Mouse (Mus musculus) adrenal gland, postnatal 4 days (tissue): Measurements from ENCODE around the gene Dyrk1a. TPM values are rescaled to one million over a fixed set of nuclear protein-coding genes. Genes with fewer than 3 reads are reported as not detected.
A peak's percentile ranks its signal among the peaks of the same experiment; 100 is the strongest.

Experiments
- DNase-seq, 2 experiments: peaks; one replicate each; pipeline ENCODE4 v3.0.0; 2021 to 2022; ENCODE audit warnings: low spot score in 2 of 2, mixed read lengths in 2 of 2
- total RNA-seq, 2 experiments: library from RNA; stranded (reverse); gene quantifications; 2 replicates each; pipeline ENCODE4 v1.2.3; 2021

Dyrk1a gene
- total RNA-seq, 2 experiments from 2014 or later: 86.3 to 92.5 TPM

DNA sequence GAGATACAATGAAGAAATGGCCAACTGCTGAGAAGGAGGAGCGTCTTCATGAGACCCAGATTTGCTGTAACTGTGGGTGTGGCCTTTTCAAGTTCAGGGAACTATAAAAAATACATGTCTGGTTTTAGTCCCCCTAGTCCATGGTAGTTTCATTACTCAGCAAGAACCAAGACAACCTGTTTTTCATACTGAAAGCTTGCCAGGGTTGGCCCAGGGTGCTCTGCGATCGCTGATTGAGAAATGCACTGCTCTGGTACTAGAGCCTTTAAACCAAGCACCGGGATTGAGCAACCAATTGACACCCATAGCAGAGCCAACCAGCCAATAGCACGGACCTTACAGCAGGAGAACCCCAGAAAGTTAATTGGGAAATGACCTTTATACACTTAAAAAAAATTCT is 13.6 kb upstream of the Dyrk1a start:
- no peak for DNase-seq

DNA sequence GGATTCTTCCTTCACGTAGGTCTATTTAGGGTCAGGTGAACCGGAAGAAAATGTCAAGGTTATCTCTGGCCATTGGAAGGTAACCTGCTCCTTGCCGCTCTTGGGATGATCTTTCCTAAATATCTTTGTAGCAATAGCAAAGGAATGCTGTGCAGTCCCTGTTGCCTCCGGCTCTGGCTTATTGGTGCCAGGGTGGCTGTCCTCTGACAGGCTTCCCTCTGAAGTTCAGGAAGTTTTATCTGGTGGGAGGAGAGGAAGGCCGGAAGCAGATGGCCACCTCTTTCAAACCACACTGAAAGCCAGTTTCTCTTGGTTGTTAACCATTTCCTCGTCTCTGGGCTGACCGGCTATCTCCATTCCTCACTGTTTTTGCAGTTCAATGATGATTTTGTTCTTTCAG is 10.5 kb upstream of the Dyrk1a start:
- no peak for DNase-seq

DNA sequence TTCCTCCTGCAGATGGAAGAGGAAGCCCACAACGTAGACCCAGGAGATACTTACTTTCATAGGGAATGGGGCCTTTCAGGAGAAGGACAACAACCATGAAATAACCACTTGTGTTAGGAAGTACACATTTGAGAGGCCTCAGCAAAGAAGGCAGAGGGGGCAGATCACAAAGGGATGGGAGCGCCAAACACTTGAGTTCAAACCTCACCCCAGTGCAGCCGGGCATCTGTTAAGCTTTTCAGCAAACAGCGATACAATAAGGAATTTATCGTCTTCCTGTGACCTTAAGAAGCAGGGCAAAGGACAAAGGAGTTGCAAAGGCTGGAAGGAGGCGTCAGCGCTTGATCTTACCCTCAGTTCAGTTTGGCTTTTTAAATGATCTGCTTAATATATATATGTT is 10.0 kb upstream of the Dyrk1a start:
- no peak for DNase-seq

DNA sequence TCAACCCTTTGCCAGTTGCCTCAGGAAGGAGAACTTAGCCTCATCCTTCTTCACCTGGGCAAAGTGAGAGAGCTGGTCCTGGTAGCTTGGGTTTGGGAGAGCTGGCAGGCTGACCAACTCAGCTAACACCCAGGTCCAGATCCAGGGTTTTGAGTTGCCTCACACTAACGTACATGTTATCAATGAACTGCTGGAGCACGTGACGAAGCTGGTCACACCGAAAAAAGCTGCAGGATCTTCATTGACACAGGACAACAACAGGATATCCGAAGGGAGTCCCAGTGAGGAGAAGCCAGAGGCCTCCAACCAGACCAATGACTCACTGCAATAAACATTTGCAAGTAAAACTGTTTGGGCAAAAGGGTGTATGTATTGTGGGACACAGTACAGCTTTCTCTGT is 9.2 kb upstream of the Dyrk1a start:
- no peak for DNase-seq

GRCm38 (mm10) chr16:94566124-94566523 is 3.7 kb upstream of the Dyrk1a start:
- no peak for DNase-seq

GRCm38 (mm10) chr16:94566834-94567585 is 2.8 kb upstream of the Dyrk1a start:
- no peak for DNase-seq

GRCm38 (mm10) chr16:94567751-94568150 is 2.1 kb upstream of the Dyrk1a start:
- DNase-seq: no peak

DNA sequence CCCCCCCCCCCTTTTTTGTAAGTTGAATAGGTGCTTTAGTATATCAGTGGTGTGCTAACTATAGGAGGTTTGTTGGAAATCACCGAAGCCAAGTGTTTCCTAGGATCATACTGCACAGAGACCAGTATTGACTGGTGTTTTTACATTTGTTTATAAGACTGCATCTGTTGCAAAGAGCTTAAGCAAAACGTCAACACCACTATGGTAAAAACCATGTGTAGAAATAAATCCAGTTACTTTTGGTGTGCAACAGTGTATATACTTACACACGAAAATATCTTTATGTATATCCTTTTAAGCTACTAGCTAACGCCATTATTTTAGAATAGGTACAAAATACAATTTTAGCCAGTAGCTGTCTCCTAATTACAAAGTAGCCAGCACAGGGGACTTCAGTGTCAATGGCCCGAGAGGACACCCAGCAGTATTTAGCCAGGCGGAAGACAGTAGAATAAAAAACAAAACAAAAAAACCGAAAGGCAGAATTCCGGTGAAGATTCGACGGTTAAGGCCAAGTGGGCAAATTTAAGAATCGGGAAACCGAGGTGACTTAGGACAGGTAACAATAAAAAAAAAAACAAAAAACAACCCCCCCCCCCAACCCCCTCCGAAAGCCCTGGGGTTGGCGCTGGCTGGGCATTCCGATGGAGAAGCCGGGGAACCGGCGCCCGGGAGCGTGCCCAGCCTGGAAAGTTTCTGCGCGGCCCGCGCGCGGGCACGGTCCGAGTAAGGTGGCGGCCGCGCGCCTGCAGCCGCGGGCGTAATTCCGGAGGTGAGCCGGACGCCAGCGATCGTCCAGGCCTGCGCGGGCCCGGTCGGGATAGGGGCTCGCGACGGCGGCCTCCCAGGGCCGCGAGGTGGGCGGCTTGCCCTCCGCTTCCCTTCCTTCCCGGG is 1.2 kb upstream of the Dyrk1a start:
- DNase-seq: peak in 1 of 2 experiments; percentile 66

- peak; percentile 42 to 46 for DNase-seq
Measured at GRCm38 (mm10) chr16:94570361-94571041, 691 bp downstream of the Dyrk1a start.

- DNase-seq: no peak
Measured at GRCm38 (mm10) chr16:94571111-94571993, 1.5 kb downstream of the Dyrk1a start.

DNA sequence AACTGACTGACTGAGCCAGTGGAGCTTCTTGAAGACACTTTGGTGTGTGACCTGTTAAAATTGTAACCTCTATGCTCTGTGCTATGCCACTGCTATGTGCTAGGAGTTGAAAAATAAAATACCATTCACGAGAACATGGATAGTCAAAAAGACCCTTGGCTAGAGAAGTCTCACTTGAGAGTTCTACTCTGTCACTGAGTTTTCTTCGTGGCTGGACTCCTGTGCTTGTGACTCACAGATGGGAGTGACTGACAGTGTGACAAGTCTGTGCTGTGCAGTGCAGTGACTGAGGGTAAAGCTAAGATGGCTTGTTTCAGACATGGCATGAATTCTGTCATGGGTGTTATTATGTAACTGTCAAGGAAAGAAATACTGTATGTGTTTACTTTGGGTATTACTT is 2.6 kb downstream of the Dyrk1a start:
- DNase-seq: no peak

GRCm38 (mm10) chr16:94574025-94574717 is 4.4 kb downstream of the Dyrk1a start:
- no peak for DNase-seq

DNA sequence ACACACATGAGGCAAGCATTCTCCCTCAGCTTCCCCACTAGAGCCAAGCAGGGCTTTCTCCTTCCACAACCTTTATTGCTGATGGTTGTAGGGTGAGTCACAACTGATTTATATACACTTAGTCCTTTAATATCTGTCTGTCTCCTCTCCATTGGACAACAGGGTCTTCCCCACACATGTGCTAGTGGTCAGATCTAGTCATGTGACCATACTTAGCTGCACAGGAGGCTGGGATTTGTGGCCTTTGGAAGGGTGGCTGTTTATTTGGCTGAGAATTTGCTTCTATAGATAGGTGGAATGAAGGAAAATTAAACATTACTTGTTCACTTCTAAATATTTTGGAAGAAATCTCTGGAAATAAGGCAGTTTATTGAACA is 4.9 kb downstream of the Dyrk1a start:
- DNase-seq: no peak

DNA sequence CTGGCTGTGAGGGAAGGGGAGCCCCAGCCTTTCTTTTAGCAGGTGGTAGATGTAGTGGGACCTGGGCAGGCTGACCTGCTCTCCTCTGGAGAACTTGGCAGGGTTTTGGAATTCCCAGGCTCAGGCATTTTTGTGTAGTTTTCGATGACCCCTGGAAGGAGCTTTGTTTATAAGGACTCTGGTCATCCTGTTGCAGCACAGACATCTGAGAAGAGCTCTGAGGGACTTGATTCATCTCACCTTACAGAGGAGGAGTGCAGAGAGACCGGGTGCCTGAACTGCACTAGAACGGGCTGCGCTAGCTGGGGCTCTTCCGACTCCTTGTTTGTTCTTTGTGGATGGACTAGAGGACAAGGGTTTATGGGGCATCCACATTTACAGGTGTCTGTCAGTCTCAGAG is 5.9 kb downstream of the Dyrk1a start:
- no peak for DNase-seq

DNA sequence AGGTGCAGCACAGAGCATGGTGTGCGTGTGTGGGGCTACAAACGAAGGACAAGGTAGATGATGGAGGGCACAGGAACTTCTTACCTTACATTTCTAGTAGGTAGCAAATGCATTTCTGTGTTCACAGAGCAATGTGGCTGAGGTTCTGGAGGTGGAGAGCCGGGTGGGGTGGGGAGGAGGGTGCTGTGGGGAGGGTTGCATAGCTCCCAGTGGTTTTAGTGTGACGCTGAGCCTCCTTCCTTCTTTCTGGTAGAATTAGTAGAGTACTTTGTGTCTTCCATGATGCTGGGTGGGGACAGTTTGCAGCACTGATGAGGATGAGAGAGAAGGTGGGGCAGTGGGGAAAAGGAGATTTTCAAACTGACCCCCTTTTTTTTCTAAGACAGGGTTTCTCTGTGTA is 9.5 kb downstream of the Dyrk1a start:
- no peak for DNase-seq

GRCm38 (mm10) chr16:94580844-94581405 is 11.1 kb downstream of the Dyrk1a start:
- DNase-seq: no peak

- no peak for DNase-seq
Measured at GRCm38 (mm10) chr16:94586349-94586990, 16.7 kb downstream of the Dyrk1a start.

DNA sequence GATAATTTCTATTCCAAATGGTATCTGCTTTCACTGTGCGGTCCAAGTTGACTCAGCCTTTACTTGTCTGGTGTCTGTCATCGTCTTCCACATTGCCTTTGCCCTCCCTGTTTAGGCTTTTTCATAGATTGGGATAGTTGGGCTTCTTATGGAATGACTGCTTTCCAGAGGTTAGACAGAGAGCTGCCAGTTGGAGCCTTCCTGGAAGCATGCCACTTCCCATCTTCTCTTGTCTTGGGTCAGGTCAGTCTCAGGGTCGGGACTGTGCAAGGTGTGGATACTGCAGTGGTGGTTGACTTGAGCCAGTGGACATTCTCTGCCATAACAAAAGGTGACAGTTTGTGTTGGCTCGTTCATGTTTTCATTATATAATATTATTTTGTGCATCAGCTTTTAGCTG is 17.7 kb downstream of the Dyrk1a start:
- DNase-seq: no peak

- DNase-seq: no peak
Measured at GRCm38 (mm10) chr16:94588171-94588570, 18.4 kb downstream of the Dyrk1a start.
